Mouse (Mus musculus): Measurements from ENCODE around the gene Ephx4. TPM values are rescaled to one million over a fixed set of nuclear protein-coding genes. Genes with fewer than 3 reads are reported as not detected.
"Not testable (repeated sequence)": the region's sequence is repeated elsewhere in the genome, so short reads cannot be mapped to it uniquely, and the experiment has no call there.

Ephx4 gene
- 1 to 10 TPM; 3.1 to 3.5 TPM for total RNA-seq (2021)
- long read RNA-seq, experiment 1, partial matches to known transcripts = 0 of 2 reads
- long read RNA-seq, experiment 1, other reads (novel, unspliced or antisense) = 0 of 2 reads
- long read RNA-seq, experiment 2, partial matches to known transcripts = 1 of 5 reads
- long read RNA-seq, experiment 2, other reads (novel, unspliced or antisense) = 0 of 5 reads

- no peak for DNase-seq
Observed at GRCm38 (mm10) chr5:107402436-107402835, at the start of gene Ephx4. Gene Ephx4, plus strand, starts transcription at chr5:107402736.

- no peak for DNase-seq
Observed at GRCm38 (mm10) chr5:107353981-107354380, 48.6 kb upstream of the Ephx4 start.

- DNase-seq = peak; percentile 33
Observed at GRCm38 (mm10) chr5:107355801-107356200, 46.7 kb upstream of the Ephx4 start.

GRCm38 (mm10) chr5:107357723-107358122, 44.8 kb upstream of the Ephx4 start:
- no peak for DNase-seq

- peak; percentile 89 for DNase-seq
Observed at GRCm38 (mm10) chr5:107359395-107360053, 43.0 kb upstream of the Ephx4 start.

- no peak for DNase-seq
Observed at GRCm38 (mm10) chr5:107360054-107360730, 42.3 kb upstream of the Ephx4 start.

- no peak for DNase-seq
Observed at GRCm38 (mm10) chr5:107370040-107370439, 32.5 kb upstream of the Ephx4 start.

- DNase-seq = no peak
Observed at GRCm38 (mm10) chr5:107371335-107371734, 31.2 kb upstream of the Ephx4 start.

- no peak for DNase-seq
Observed at GRCm38 (mm10) chr5:107373256-107373655, 29.3 kb upstream of the Ephx4 start.

GRCm38 (mm10) chr5:107386448-107386847, 16.1 kb upstream of the Ephx4 start:
- DNase-seq = not testable (repeated sequence)

GRCm38 (mm10) chr5:107387788-107388187, 14.7 kb upstream of the Ephx4 start:
- no peak for DNase-seq

GRCm38 (mm10) chr5:107389373-107389772, 13.2 kb upstream of the Ephx4 start:
- no peak for DNase-seq

GRCm38 (mm10) chr5:107394437-107394836, 8.1 kb upstream of the Ephx4 start:
- no peak for DNase-seq

GRCm38 (mm10) chr5:107403011-107403946, 743 bp downstream of the Ephx4 start:
- DNase-seq = peak; percentile 39

- no peak for DNase-seq
Observed at GRCm38 (mm10) chr5:107403947-107404684, 1.6 kb downstream of the Ephx4 start.

GRCm38 (mm10) chr5:107405361-107405760, 2.8 kb downstream of the Ephx4 start:
- DNase-seq = no peak

GRCm38 (mm10) chr5:107410305-107410704, 7.8 kb downstream of the Ephx4 start:
- no peak for DNase-seq

GRCm38 (mm10) chr5:107411326-107411725, 8.8 kb downstream of the Ephx4 start:
- peak; percentile 11 for DNase-seq

GRCm38 (mm10) chr5:107412285-107412684, 9.7 kb downstream of the Ephx4 start:
- no peak for DNase-seq

GRCm38 (mm10) chr5:107415098-107415497, 12.6 kb downstream of the Ephx4 start:
- no peak for DNase-seq

- DNase-seq = no peak
Observed at GRCm38 (mm10) chr5:107421676-107422075, 19.1 kb downstream of the Ephx4 start.

GRCm38 (mm10) chr5:107431249-107431648, 28.7 kb downstream of the Ephx4 start, which contains the start of gene Lpcat2b:
Gene Lpcat2b, plus strand, starts transcription at chr5:107431549.
- no peak for DNase-seq
